Mouse (Mus musculus): ENCODE results near the gene Rras.
"Not testable (repeated sequence)": the region's sequence is repeated elsewhere in the genome, so short reads cannot be mapped to it uniquely, and the experiment has no call there.

The Rras gene

DNA sequence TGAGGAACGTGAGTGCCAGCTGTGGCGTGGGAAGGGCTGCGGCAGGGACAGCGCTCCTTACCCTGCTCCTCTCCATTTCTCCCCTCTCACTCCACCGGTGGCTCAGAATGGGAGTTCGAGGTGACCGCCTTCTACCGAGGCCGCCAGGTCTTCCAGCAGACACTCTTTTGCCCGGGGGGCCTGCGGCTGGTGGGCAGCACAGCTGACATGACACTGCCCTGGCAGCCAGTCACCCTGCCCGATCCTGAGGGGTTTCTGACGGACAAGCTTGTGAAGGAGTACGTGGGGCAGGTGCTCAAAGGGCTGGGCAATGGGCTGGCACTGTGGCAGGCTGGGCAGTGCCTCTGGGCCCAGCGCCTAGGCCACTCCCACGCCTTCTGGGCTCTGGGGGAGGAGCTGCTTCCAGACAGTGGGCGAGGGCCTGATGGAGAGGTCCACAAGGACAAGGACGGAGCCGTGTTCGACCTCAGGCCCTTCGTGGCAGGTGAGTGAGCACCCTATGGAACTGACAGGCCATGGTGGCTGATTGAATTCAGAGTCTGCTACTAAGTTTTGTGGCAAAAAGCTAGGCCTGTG lies 17.1 kb upstream of the Rras start:
- DNase-seq = no peak

DNA sequence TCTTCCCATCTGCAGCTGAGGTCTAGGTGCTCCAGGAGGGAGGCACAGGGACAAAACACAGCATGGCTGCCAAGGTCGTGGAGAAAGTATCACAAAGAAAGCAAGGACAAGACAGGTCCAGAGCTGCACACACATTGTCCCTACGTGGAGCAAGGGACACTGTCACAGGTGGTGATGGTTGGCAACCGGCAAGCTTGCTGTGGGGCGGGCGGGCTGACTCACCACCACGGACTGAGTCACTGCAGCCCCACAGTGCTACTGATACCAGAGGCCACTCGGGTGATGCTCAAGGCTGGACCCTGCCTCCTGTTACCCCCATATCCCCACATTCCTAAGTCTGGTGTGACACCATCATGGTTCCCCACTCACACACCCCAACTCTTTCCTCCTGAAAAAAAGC lies 15.3 kb upstream of the Rras start:
- DNase-seq = no peak

DNA sequence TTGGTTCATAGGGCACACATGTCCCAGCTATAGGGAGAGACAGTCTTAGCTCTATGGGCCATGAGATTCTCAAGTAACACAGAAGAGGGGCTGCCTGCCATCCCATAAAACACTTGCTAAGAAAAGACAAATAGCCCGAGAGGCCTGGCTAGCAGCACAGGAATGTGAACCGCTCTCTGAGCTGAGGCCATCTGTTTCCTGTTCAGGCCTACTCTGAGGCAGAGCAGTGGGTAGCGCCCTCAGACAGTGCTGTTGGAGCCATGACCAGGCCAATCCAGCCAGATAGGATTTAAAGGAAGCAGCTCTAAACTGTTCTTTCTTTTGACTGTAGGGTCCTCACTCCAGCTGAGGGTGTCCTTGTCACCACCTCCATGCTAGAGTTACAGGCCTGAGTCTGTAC lies 13.2 kb upstream of the Rras start:
- DNase-seq = no peak

DNA sequence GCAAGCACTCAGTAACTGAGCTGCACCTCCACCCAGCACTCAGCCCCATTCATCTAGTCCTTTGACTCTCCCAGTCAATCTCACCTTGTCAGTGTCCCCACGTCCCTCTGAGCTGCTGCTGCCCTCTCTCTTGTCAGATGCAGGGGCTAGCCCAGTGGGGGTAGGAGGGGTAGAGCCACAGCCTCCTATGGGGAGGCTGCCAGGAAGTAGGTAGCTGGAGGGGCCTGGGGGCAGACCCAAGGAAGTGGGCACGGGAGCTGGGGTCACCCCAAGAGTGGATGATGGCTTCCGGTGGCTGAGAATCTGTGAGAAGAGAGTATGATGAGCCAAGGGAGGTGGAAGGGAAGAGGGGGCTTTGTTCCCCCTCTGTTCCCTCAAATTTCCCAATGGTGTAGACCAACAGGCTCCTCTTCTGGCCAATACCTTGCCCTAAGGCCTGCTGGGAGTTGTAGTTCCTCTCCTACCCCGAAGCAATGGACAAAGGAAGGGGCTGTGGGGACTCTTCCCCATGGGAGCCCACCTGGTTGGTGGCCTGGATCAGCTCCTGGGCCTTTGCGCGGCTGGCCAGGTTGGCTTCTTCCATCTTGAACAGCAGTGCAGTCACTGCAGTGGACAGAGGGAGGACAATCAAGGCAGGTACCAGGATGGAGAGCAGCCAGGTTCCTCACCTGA lies 12.3 kb upstream of the Rras start:
- no peak for DNase-seq

DNA sequence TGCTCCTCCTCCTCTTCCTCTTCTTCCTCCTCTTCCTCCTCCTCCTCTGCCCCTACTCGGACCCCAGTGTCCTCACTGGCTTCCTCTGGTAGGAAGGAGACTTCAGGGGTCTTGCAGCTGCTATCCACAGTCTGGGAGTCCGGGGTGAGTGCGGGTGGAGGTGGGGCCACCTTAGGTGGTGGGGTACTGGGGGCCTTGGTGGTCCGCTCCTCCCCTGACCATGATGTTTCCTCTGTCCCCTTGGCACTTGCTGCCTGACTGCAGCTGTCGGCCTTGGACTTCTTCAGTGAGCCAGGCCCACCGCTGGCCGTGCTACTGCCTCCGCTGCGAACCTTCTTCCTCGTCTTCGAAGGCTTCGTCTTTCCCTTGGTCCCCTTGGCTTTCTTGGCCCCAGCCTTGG lies 11.3 kb upstream of the Rras start:
- no peak for DNase-seq

DNA sequence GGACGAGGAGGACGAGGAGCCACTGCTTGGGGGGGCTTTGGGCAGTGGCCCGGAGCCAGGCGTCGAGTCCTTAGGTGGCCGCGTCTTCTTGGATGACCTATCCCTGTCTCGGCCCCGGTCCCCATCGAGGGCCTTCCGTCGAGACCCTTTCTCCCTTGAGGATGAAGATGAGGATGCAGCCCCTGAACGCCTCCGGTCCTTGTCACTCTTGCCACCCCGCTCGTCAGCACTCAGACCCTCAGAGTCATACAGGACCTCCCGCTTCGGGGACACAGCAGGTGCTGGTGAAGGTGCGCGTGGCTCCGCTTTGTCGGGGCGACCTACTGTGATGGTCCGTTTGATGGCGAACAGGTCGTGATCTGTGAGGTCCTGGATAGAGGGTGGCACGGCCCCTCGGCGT lies 10.6 kb upstream of the Rras start:
- no peak for DNase-seq

DNA sequence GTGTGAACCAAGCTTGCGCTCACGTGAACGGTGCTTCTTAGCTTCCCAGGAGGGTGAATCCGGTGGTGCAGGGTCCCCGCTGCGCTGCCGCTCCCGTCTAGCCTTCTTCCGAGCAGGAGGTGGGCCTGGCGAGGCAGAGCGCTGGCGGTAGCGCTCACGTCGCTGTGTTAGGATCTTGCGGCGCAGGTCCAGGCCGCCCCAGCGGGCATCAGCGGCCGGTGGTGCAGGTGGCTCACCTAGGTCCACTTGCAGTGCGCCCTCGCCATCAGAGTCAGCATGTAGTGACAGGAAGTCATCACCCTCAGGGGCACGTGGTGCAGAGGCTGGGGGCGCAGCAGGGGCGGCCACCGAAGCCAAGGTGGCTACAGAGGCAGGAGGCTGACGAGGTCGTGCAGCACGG lies 9.9 kb upstream of the Rras start:
- DNase-seq = no peak

DNA sequence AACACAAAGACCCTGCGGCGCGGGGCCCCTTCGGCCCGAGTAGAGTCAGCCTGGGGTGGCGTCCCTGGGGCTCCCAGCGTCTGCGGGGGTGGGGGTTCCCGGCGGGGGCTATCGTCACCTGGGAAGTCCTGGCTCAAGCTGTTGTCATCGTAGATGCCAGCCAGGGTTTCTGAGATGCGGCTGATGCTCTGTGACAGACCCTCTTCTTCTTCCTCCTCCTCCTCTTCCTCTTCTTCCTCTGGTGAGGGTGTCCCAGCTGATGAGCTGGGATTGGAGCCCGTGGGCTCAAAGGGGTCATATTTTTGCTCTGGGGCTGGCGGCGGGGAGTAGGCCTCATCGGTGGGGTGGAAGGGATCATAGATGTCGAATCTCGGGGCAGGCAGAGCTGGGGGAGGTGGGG lies 9.3 kb upstream of the Rras start:
- DNase-seq = no peak

DNA sequence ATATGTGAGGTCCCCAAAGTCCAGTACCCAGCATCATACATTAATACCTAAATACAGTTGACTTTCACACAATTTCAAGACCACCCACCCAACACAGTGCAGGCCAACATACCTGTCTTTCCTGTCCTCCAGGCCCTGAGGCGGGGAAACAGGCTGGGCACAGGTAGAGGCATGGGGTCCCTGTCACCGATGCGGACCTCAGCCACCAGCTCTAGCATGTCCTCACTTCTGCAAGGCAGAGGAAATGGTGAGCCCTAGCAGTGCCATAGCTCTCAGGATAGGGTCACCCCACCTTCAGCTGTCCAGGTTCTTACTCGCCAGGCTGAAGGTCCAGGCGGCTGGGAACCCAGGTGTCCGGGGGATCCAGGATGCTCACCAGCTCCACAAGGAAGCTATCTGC lies 5.8 kb upstream of the Rras start:
- DNase-seq = no peak

DNA sequence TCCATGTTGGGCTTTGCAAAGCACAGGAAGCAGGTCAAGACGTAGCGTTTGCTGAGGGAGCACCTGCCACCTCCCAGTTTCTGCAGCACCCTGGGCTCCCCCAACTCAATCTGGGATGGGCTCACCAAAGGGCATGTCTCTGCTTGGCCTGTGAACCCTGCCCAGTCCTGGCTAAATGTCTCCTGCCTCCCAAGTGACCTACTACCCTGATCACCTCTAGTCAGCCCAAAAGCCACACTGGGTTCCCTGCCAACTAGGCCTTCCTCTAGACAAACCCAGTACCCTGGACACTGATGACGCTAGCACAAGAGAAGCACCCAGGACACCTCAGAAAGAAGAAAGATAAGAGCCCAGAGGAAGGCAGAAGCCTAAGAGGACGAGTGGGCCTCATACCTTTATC lies 4.9 kb upstream of the Rras start:
- no peak for DNase-seq

DNA sequence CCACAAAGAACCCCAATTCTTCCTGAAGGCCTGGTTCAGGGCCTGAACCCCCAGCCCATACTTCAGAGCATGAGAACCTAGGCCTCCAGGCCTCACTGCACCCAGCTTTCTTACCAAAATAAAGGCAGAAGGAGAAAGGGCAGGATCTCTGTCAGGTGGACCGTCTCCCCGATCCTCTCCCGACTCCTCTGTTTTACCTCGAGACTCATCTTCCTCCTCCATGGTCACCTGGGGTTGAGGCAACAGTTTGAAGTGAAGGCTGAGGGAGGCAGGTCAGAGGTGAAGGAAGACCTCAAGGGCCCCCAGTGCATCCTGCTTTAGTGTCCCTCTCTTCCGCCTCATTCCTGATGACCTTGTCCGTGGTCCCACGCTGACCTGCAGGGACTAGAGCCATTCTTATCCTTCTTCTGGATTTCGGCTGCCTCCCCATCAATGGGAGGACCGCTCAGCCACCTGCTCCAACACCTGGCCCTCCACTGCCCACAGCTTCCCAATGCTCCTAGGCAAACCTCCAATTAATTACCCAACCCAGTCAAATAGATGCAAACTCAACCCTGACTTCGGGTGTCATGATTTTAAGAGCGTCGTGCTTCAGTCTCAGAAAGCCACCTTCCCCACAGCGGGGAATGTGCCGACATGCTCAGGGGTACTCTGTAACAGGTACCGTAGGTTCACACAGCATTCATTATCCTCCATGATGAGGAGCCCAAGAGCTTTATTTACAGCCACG lies 4.2 kb upstream of the Rras start:
- no peak for DNase-seq

DNA sequence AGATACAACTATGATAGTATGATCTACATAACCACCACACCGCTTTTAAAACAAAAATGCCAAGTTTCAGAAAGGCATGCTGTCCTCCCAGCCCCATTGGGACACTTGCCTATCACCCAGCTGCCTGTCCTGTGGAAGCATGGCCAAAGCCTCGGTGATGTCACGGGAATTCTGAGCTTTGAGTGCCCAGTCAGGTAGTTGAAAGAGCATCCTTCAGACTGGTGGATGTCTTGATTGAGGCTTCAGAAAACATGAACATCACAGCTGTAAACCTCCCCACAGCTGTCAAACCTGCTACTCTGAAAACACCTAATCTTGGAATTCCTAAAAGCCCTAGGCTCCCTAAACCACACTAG lies 3.7 kb upstream of the Rras start:
- no peak for DNase-seq

DNA sequence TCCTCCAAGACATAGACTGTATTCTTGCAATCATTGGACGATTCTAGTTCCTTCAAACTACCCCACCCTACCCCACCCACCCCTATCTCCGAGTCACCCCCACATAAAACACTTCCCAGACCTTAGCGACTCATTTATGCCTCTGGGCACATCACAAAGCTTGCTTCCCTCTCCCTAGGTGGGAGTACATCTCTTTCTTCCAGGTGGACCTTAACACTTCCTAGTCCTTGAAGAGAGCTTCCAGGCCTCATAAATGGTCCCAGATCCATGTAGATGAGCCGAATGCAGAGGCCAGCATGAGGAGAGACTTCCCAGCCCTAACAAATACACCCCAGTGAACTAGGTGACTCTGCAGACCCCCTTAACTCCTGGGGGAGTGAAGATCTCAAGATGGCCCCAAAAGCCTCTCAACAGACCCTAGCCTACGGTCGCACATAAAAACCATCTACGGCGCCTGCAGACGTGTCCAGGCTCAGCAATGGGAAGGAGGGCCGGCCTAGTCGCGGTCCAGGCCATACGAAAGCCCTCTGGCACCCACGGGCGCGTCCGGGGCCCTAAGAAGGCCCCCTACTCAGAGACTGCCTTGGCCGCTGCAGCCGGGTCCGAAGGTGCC lies 2.3 kb upstream of the Rras start:
- no peak for DNase-seq

DNA sequence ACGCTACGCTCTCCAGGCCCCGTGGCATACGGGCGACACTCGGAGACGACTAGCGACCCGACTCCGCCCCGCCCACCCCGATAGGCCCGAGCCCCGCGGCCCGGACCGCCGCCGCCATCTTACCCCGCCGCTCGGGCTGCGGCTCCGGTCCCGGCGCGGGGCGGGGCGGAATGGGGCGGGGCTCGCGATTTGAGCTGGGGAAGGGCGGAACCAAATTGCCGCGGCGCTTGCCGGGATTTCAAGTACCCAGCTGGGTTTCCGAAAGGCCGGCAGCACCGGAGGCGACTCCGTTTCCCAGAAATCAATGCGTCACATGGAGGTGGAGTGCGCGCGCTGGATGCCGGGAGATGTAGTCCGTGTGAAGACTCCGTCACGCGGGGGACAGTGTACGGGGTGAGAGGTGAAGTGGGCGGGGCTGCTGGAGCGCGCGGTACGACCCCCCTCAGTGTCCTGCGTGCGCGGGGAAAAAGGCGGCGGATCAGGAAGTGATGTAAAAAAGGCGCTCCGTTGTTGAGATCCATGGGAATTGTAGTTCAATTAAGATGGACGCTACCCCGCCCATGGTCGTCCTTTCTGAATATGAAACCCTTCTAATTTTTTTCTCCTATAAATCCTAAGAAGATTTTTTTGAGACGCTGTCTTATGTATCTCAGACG lies 1.7 kb upstream of the Rras start, which contains the start of gene Scaf1:
Gene Scaf1 (minus strand): TSS at position 407 of the 656 bp plus-strand sequence.
- peak; percentile 99 for DNase-seq

DNA sequence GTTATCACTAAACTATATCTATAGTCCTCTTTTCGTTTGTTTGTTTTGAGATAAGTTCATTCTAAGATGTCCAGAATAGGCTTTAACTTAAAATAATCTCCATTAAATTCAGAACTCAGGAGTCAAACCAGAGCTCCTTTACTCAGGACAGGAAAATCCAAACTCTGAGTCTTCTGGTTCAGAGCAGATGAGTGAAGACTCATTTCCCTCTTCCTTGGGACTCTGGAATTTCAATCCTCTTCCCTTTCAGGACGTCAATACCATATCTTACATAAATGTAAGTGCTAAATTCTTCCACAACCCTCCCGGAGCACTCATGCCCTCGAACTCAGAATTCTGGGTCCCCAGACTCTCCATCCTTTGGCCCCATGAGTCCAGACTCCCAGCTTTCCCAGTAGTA lies 1.0 kb upstream of the Rras start:
- no peak for DNase-seq

DNA sequence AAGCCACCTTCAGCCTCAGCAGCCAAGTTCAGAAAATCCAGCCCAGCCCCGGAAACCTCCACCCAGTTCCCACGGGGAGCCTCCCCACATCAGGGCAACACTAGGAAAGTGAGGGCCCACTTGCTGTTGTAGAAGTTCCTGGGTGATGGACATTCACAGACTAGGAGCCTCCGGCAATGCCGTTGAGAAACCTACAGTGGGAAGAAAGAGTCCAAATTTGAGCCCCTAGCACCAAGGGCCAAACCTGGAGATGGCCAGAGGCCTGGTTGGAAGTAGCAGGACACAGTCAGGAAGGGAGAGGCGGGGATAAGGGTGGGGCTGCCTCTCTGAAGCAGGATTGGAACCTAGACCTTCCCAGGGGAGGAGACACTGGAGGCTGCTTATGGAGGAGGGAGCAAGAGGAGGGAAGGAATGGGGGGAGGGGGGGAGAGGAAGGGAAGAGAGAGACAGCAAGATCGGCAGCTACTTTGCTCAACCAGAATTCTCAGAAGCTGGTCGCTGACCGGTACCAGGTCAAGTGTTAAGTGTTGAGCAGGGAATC lies 1.3 kb downstream of the Rras start:
- DNase-seq = no peak

DNA sequence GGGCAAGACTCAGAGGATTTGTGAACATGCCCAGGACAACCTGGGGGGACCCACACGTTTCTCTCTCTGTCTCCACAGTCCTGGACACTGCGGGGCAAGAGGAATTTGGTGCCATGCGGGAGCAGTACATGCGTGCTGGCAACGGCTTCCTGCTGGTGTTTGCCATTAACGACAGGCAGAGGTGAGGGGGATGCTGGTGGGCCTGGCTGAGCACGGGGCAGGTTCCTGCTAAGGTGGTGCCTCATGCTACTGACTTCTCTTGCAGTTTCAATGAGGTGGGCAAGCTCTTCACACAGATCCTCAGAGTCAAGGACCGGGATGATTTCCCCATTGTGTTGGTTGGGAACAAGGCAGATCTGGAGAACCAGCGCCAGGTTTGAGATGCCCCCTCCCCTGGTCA lies 2.5 kb downstream of the Rras start:
- no peak for DNase-seq

DNA sequence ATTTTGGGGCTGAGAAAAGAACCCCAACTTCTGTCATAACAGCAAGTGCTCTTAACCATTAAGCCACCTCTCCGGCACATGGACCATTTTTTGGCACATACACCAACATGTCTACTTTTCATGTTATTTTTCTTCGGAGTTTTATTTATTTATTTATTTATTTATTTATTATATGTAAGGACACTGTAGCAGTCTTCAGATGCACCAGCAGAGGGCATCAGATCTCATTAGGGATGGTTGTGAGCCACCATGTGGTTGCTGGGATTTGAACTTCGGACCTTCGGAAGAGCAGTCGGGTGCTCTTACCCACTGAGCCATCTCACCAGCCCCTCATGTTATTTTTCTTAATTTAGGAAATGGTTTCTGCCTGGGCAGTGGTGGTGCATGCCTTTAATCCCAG lies 6.0 kb downstream of the Rras start:
- not testable (repeated sequence) for DNase-seq

DNA sequence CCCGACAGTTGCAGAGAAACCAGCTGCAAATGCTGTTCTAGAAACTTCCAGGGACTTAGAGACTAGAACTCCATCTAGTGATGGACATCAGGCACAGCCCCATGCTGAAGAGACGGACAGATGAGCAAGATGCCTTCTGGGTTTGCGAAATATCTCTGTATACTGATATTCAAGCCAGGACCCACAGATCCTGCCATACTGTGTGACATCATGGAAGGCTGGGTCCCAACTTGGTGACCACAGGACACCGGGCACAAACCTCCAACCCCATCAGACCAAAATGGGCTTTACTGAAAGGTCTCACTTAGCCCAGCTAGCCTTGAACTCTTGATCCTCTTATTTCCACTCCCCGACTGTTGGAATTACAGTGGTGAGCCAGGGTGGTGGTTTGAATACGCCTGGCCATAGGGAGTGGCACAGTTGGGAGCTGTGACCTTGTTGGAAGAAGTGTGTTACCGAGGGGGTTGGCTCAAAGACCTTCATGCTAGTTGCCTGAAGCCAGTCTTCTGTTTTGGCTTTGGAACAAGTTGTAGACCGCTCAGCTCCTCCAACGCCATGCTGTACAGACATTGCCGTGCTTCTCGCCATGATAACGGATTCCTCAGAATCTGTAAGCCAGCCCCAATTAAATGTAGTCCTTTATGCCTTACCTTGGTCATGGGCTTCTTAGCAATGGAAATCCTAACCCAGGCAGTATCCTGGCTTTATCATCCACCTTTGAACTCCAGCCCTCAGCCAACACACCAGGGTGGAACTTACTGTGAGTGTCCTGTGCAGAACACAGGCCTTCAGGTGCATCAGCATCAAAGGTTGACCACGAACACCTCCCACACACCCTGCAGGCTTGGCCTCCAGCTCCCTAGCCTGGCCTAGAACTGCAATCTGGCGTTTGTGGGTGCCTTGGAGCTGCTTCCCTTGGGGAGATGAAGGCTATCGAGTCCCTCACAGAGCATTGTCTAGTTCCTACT lies 6.8 kb downstream of the Rras start:
- no peak for DNase-seq

DNA sequence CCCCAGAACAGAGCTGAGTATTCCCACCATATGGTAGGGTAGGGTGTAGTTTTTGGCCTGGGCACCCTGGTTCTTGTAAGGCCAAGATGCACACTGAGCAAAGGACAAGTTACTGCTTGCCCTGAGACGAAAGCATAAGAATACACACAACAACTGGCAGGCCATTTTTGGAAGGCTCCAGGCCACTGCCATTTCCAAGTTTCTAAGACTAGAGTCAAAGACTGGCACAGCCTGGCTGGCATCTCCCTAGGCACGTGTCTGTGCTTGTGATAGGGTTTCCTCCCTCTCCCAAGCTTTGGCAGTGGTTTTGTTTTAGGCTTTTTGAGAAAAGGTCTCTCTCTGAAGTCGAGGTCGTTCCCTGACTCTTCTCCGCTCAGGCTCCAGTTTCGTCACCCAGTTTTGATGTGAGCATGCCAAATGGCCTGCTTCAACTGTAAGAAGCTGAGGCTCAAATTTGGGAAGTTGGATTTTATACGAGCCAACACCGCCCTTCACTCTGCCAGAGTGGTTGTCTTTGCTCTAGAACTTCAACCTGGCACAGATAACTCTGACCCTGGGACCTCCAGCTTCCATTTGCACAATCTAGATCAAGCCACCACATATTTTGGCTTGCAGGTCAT lies 8.0 kb downstream of the Rras start:
- no peak for DNase-seq

DNA sequence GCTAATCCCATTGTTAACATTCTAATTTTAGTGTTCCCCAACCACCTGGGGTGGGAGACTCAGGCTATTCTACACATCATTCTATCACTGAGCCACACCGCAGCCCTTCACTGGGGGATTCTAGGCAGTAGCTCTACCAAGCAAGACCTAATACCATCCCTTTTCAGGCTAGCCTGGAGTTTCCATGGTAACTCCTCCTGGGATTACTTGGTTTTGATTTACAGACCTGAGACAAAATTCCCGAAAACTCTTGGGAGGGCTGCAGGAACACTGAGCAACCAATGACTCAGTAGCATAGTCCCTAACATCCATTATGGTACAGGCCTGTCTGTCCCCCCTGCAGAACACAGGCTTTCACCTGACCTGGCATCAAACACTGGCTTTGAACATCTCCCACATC lies 8.5 kb downstream of the Rras start:
- no peak for DNase-seq

DNA sequence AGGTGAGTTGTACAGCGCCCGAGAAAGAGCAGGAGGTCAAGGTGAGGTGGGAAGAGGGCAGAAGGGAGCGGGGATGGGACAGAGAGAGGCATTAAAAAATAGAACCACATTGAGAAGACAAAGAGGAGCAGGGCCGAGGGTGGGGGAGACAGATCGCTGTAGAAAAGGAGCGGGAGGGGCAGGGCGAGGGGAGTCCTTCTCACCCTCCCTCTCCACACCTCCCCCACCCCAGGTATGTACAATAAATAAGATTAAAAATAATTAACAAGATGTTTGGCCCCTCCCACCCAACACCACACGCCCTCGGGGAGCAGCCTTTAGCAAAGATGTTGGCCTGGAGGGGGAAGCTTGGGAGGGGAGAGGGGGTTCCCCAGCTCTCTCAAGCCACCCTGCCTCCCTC lies 10.0 kb downstream of the Rras start:
- DNase-seq = no peak
